Mouse (Mus musculus) c-Kit-positive CD71-positive TER-119-negative erythroid progenitor cells, embryonic 14.5 days (primary cell): Measurements from ENCODE around the gene Tekt3.

Source experiments
- DNase-seq: peaks from one replicate; pipeline ENCODE4 v3.0.0-alpha.2; 2013; ENCODE audit warnings: low read depth

The Tekt3 gene

DNA sequence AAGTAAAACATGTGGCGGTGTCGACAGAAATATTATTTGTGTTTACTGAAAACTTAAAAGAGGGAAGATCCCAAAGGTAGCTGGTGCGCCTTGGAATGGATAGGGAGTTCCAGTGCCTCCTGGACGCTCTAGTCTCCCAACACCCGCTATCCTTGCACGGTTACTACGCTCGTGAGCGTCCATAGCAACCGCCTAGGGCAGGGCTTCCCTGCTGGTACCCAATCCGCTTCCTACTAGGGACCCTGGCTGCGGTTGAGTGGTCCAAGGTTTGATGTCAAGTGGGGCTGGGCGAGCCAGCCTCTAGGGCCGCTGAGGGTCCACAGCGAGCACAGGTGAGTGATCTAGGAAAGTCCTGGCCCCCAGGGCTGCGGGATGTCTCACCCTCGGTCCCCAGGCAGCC lies at the start of gene Tekt3:
Tekt3 (plus strand) TSS at position 209 of the 400 bp plus-strand sequence.
- no peak for DNase-seq

DNA sequence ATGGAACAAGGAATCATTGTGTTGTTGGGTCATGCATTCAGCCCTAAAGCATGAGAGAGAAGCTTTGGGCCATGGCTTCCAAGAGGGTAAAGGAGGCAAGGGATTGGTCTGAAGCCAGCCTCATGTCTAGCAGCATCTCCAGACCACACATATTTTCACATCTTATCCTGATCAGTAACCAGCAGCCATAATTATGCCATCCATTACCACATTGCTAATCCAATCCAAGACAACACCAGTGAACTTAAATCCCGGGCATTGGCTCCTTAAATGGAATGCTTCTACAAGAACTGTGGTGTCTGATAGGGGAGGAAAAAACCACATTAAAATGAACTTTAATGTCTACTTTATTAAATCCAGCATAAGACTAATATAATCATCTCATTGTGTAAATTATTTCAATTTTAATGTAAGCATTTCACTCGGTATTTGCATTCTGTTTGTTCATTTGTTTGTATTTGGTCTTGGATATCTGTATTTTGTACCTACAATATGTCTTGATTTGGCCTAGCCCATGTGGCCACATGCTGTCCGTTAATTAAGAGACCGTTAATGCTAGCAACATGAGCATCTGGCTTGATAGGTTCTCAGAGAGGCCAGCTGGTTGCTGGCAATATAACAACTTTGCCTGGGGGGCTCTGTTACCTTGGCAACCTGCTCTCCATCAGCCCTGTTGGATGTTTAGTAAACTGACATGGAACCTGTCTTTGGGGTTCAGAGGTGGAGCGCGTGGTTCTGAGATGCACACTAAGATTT lies 43.9 kb upstream of the Tekt3 start:
- no peak for DNase-seq

DNA sequence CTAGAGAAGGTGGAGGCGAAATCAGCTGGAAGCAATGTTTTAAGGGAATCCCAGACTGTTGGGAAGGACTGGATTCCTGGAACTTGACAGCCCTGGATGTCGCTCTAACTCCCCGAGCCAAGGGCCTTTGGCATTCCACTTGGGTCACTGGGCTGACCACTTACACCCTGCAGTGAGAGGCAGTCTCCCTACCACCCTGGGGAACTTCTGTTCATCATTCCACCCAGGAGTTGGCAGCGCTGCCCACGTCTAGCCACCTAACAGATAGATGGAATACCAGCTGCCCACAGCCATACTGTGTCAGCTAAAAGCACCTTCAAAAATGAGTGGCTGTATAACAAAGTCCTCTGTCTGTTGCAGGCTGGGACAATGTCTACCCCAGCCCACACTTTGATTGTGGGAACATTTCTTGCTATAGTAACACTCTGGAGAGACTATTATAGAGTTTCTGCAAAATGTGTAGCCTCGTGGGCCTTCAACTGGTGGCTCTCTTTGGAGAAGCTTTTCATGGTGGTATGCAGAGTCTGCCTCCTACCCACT lies 43.3 kb upstream of the Tekt3 start:
- no peak for DNase-seq

DNA sequence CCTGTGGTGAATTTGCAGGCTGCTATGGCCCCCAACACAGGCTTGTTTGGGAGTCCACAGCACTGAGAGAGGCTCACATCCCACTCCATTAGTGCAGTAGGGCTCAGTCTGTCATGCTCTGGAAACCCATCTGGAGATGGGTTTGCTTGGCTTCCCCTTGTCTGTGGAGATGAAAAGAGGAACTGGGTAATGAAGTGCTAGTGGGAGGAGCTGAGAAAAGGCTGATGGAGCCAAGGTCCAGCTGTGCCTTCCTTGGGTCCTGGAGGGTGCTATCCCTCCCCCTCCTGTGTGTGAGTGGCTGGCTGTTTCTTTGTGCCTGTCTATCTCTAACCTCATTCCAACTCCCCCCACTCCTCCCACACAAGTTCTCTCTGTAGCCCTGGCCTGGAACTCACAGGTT lies 40.8 kb upstream of the Tekt3 start:
- no peak for DNase-seq

DNA sequence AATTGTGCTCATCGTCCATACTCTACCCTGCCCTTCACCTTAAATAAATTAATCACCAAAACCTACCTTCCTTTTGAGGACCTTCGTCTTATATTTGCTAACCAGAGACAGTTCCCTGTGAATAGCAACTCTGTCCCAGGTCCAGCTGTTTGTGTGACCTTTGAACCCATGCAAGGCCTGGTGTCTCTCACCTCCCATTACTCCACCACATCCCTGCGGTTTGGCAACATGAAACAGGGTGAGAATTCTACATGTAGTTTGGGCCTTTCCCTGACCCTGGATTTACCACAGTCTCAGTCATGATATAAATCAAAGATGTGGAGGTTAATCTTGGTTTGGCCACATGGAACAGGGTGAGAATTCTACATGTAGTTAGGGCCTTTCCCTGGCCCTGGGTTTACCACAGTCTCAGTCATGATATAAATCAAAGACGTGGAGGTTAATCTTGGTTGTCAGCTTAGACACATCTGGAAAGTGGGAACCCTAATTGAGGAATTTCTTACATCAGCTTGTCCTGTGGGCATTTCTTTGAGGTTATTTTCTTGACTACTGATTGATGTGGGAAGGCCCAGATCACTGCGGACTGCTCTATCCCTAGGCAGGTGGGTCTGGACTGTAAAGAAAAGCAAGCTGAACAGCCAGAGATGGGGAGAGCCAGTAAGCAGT lies 40.2 kb upstream of the Tekt3 start:
- DNase-seq: no peak

DNA sequence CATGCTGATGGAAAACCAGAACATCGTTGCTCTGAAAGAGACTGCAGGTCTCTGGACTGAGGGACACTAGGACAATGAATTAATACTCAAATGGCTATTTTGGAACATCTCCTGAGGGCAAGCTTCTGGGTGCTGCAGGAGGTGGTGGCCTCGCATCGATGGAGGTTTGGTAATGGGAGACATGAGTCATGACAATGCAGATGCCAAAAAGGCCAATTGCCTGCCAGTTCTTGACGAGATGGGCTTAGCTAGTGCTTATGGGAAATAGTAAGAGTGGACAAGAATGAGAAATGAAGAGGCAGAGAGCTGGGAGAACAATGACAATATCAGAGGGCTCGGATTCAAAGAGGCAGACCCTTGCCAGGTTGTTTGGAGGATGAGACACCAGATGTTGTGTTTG lies 38.0 kb upstream of the Tekt3 start:
- DNase-seq: no peak

DNA sequence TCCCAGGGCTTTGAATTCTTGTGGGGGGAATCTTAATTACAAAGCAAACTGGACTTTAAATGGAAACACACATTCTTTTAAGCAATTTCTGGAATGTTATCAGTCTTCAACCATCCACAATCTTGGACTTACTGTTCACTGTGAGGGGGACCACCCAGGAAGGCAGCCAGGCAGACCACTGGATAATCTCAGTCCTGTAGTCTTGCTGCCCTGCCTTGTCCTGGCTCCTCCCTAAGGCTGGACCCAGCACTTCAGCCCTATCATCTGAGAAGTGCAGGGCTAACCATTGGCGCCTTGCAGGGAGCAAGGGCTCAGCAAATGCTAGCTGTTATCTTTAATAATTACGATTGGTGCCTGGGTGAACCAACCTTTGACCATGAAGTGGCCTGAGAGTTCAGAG lies 37.3 kb upstream of the Tekt3 start:
- no peak for DNase-seq

DNA sequence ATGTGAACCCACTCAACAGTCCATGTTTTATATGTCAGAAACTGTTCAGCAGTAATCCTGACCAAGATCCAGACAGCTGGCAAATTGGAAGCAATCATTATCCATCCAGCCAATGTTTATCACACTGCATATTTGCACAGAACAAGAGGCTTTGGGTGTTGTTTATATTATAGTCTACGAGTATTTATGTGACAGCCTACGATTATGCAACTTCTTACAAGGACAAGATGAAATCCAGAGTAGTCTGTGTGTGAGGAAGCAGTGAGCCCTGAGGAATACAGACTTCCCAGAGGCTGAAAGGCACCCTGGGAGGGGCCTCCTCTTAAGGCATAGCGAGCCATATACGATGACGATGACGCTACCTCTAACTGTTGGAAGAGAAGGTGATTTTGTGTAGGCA lies 36.0 kb upstream of the Tekt3 start:
- no peak for DNase-seq

DNA sequence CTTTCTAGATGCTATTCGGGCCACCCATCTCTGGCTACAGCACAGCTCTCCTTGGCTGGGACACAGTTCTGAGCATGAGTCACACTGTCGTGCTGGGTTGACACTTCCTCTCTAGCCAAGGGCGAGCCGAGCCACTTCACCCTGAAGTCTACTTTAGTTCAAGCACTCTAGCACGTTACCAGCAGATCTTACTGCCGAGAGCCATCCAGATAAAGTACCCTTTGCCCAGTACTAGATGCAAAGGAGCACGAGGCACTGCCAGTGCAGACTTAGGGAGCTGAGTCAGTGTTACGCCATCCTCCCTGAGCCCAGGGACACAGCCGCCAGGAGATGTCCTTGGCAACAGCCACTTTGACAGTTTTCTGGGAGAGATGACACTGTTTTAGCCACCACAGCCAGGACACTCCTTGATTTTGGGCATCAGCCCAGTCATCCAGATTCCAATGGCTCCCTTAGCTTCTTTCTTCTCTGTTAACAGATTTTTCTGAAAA lies 34.8 kb upstream of the Tekt3 start:
- no peak for DNase-seq

DNA sequence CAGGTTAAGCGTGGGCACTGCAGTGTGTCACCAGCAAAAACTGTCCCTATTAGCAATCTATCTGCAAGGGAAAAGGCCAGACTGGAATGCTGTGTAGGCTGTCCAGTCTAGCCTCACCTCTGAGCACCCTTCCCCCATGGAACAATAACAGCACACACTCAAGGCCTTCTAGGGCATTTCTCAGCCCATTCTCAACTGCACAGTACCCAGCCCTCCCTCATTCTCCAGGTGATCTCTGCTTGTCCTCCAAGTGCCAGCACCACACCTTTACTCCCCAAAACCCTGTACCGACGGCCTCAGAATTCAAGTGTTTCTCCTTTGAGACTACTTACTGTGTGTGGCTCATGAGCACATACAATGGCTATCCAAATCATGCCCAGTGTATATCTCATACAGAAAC lies 33.3 kb upstream of the Tekt3 start:
- DNase-seq: no peak

DNA sequence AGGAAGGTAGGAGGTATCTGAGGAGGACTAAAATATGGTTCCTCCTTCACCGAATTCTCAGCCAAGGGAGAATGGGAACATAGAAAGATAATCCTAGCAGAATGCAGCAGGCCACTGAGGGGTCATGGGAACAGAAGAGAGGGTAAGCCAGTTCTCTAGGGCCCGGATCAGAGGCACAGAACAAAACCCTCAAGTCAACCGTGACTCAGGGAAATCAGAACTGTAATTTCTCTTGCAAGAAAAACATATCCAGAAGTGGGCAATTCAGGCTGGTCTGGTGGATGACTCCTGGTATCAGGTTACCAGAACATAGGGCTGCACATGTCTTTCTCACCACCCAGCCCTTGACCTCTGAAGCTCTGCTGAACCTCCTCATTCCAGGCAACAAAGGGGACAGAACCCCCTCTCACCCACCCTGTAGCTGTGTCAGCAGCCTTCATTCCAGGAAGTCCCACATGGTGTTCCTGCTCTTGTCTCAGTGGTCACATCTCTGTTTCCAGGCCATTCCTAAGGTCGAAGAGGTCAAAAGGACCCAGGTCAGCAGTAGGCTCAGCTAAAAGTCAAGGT lies 32.2 kb upstream of the Tekt3 start:
- DNase-seq: no peak

DNA sequence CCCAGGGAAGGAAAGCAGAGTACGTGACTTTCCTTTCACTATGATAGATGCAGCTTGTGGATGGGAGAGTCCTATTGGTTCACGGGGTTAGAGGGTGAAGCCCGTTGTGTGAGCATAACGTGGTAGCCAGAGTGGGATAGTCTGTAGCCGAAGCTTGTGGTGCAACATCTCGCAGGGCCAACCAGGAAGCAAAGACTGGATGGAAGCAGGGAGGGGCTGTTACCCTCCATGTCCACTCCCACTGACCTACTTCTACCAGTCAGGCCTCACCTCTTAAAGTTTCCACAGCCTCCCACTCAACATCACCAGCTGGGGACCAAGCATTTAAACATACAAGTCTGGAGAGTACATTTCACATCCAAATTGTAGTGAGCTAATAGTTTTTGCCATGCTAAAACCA lies 31.7 kb upstream of the Tekt3 start:
- DNase-seq: no peak

DNA sequence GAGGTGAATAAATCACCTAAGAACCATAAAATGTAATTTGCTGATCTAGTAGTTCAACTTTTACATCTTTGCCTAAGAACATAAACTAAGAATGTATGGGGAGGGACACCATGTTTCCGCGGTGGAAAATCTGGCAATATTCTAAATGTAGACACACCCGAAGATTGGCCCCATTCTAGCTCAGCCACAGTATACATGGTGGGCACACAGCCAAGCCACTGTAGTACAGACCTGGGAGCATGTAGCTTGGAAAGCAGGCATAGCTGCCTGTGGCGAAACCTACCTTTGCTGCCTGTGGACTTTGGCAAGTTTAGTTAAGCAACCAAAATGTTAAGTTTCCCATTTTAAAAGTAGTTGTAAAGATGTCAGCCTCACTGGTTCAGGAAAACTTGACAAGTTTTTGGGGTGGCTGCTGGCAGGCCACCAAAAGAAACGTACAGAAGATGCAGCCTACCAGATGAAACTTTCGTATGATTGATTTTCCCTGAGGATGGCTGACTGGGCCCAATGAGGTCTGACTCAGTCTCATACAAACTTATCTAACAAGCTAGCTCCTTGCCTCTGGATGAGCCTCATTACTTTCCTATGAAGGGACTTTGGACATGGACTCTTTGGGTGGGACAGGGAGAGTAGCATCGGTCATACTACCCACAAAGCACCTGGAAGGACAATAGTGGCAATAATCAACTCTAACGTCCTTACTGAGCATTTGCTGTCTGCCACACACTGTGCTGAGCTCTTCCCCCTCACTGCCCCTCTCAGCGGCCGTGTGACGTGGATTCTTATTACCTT lies 25.8 kb upstream of the Tekt3 start:
- DNase-seq: no peak

DNA sequence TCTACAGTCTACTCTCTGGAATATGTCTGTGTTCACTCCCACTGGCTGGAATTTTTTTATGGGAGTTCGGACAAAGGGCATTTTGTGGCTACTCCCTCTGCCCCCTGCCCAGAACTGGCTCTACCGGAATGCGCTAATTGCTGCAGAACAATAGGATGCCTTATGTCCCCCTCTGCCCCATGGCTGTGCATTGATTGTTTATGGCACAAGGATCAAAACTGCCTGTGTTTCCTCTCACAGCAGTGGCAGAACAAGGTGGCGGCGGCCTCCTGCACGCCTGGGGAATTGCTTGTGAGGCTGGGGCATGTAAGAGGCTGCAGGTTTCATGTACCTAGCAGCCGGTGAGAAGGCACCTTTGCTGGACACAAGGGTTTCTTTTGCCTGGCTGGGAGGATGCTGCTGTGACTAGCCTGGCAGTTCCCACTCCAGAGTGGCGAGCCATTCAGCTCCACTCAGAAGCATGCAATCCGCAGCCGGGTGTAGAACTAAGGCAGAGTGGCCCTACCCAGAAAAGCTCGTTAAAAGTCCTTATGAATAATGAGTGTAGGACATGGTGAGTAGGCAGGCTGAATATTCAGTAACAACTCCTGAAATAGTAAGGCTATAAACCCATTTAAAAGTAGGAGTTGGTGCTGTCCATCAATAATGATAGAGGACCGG lies 21.3 kb upstream of the Tekt3 start:
- no peak for DNase-seq

DNA sequence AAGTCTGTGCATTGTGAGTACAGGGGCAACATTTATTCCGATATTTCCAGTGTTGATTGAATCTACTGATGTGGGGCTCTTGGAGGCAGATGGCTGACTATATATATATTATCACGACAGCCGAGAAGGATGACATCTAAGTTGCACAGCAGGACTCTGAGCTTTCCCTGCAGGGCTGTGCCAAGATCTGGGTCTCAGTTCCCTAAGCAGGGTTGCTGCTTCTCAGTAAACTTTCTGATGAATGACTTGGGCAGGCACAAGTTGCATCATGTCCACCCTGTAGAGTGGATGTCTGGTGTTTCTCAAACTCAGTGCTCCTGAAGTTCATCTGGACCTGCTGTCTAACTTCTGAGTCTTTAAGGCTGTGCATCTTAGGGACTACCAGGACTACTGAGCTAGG lies 15.7 kb upstream of the Tekt3 start:
- DNase-seq: no peak

DNA sequence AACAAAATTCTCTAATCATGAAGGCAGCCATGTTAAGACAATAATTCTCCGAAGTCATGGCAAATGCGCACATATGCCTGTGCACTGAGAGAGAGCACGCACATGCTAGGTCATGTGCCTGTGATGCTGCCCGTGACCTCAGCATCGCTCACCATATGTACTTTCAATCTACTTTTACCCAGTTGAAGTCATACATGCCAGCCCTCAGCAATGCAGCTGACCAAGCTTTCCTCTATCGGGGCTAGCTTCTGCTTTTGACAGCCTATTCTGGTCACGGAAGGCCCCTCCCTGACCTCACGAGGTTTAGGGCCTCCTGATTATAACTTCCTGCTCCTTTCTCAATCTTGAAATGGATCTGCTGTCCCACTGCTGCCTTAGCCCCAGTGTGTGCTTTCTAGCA lies 15.1 kb upstream of the Tekt3 start:
- no peak for DNase-seq

DNA sequence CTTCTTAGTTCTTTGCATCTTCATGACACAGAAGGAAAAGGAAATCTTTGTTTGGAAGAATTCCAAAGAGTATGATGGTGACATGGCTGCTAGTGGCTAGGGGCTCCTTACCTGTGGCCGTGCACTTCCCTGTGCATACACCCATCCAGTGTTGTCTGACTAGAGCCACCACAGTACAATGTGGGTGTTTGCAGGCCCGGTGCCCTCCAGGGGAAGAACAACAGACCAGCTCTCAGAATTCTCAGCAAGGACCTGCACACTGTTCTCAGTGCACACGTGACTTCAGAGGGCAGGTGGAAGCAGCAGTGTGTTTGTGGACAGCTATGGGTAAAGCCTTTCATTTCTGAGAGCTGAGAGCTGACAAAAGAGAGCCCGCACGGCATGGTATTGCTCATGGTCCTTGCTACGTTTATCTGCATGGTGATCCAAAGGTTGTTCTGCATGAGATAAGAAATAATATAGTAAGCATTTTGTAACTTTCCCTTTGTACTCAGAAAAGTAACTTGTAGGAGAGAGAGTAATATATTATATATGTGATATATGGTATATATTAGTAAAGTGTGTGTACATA lies 11.0 kb upstream of the Tekt3 start:
- no peak for DNase-seq

DNA sequence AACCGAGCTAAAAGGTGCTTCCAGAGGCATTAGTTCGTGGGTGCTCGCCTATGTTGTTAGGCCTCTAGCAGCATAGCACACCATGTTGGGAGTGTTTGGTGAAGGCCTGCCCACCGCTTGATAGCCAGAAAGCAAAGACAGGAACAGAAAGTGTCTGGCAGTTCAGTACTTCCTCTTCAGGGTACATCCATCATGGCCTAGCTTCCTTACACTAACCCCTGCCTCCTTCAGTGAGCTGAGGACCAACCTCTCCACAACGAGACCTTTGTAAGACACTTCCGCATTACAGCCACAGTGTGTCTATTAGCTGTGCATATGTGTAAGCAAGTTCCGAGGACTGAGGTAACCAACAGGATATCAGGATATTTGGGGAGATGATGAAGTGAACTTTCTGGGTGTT lies 10.4 kb upstream of the Tekt3 start:
- DNase-seq: no peak

DNA sequence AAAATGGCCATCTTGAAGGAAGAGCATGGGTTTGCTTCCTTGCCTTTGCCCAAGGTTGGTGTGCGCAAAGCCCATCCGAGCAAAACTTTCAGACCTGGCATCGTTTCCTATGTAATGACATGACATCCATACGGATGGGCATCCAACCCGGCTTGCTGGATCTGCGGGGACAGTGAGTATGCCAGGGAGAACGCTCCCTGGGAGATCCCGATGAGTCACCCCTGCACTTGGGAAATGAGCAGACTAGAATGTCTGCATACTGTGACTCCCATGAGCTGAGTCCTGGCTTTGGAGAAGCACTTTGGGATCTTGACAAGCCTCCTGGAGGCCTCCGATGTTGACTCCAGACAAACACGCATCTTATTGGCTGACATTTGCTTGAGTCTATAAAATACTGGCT lies 9.5 kb upstream of the Tekt3 start:
- no peak for DNase-seq

DNA sequence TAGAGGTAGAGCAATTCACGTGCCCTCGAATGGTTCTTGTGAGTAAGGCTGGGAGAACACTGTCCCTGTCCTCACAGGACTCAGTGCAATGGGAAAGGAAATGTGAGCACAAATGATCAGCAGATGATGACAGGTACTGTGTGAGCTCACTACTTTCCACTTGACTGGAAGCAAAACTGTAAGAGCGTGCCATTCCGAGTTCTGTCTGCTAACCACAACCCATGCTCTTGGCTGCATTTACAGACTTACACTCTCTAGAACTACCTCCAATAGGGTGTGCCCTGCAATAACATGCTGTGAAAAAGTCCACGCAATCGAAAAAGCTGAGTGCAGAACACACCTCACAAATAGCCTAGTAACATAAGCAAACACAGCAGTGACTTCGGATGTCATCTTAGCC lies 5.9 kb upstream of the Tekt3 start:
- no peak for DNase-seq

DNA sequence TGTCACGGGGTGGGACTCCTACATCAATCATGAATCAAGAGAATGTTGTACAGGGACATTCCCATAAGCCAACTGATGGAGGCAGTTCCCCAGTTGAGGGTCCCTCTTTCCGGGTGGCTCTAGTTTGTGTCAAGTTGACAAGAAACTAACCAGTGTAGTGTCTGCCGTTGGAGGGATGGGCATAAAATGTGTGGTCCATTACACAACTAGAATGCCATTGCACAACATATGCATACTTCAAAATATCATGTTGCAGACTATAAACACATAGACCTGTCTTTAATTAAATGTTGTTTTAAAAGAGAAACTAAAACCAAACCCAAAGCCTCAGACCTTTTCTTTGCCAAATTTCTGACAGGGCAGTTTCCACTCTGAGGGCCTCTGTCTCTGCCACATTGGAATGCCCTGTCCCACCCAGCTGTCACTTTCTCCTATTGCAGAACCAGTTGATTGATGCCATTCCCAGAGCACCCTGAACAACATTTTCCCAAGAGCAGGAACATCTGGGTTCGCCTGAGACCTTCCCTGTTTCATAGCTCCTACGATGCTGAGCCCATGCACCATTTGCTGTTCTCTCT lies 3.0 kb upstream of the Tekt3 start:
- no peak for DNase-seq
